Mouse (Mus musculus) layer of hippocampus, postnatal 14 days (tissue): Measurements from ENCODE around the gene Twnk. TPM values are rescaled to one million over a fixed set of nuclear protein-coding genes. Genes with fewer than 3 reads are reported as not detected.

Experiments used
- DNase-seq, 2 experiments: peaks; one replicate each; pipeline ENCODE4 v3.0.0; 2021 to 2022; ENCODE audit warnings: low spot score in 2 of 2, mixed read lengths in 1 of 2
- long read RNA-seq, 2 experiments: library from polyadenylated mRNA; stranded (forward); transcript quantifications; one replicate each; pipeline ENCODE4 v2.0.0; 2021
- total RNA-seq, 2 experiments: library from RNA; stranded (reverse); gene quantifications; 2 replicates each; pipeline ENCODE4 v1.2.3; 2021

Twnk gene
- 10 to 100 TPM; 14.7 to 15.2 TPM for total RNA-seq
- long read RNA-seq, experiment 1, transcript Twnk-201 (5 exons, 3,488 nt), result major isoform, 5 of 14 reads
- long read RNA-seq, experiment 1, partial matches to known transcripts, result 9 of 14 reads
- long read RNA-seq, experiment 1, other reads (novel, unspliced or antisense), result 0 of 14 reads
- long read RNA-seq, experiment 2, transcript Twnk-201 (5 exons, 3,488 nt), result major isoform, 8 of 34 reads
- long read RNA-seq, experiment 2, partial matches to known transcripts, result 2 of 34 reads
- long read RNA-seq, experiment 2, other reads (novel, unspliced or antisense), result 21 of 34 reads

DNA sequence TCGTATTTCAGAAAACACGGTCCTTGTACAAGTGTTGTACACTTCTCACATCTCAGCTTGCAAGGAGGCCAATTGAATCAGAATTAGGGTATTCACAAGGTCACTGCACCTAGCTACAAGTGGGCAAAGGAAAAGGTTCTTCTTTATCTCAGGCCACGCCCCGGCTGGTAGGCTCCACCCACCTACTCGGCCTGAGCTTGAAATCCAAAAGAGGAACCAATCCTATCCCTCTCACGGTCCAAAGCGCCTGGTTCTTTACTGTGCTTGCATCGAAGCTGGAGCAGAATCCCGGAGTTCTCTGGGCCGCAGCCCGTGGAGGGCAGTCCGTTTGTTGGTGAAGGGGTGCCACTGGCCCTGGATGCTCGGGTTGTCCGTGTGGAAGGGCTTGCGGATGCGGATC, at the start of gene Twnk:
Twnk (plus strand) TSS at position 220 of the 400 bp plus-strand sequence.
- DNase-seq, result no peak

DNA sequence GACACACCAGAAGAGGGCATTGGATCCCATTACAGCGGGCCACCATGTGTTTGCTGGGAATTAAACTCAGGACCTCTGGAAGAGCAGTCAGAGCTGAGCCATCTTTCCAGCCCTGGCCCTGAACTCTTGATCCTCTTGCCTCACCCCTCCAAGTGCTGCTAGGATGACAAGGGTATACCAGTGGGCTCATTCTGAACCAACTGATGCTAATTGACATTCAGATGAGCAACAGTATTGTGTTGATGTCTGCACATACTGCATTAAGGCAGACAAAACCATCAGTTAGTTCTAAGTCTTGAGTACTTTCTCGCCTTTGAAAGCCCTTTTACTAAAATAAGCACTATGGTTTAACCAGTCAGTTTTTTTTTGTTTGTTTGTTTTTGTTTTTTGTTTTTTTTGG, 45.8 kb upstream of the Twnk start:
- no peak for DNase-seq

DNA sequence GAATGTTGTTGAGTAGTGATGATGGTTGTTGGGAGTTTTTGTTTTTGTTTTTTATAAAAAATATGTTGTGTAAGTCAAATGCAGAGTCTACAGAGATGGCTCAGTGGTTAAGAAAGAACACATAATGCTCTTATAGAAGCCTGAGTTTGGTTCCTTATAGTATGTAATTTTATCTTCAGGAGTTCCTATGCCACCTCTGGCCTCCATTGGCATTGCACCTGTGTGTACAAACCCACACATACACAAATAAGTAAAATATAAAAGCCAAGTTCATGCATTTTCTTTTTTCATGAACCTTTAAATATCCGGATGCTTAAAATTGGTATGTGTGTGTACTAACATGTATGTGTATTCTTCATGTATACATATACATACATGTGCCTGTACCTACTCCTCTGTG, 39.5 kb upstream of the Twnk start:
- DNase-seq, result no peak

DNA sequence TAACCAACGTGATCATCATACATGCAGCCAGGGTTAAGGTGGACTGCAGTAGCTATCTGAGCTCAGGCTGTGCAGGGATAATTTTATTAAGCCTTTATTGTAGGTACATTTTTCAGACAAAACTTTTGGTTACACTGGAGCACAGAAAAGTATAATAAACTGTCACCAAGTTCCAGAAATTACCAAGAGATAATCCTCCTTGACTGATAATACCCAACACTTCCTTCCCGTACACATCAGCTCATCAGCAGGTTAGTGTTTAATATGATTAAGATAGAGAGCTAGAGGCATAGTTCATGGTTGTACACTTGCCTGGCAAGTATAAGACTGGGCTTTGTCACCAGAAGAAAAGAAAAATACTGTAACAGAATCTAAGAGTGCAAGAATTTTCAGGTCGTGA, 37.1 kb upstream of the Twnk start:
- no peak for DNase-seq

DNA sequence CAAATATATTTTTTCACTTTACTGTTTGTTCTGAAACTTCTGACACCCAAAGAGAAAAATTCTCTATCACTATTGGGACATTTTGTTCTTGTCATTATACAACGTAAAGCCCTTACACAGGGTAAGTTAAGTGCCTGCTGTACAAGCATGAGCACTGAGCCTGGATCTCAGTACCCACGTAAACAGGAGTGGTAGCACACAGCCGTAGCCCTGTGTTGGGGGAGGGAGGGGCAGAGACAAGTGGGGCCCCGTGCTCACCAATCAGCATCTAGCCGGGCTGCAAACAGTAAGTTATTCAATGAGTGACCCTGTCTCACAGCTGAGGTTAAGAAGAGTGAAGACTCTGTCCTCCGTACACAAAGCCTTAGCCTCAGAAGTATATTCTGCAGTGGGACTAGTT, 28.8 kb upstream of the Twnk start:
- DNase-seq, result no peak

DNA sequence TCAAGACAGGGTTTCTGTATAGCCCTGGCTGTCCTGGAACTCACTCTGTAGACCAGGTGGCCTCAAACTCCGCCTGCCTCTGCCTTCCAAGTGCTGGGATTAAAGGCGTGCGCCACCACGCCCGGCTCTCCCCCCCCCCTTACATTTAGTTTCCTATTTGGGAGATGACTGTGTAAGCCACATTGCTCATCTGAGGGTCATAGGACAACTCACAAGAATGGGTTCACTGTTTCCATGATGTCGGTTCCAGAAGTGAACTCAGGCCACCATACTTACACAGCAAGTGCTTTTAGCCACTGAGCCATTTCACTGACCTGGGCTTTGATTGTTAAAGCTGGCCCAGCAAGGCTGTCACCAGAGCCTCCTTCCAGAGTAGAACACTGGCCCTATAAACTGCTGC, 28.3 kb upstream of the Twnk start:
- DNase-seq, result no peak

DNA sequence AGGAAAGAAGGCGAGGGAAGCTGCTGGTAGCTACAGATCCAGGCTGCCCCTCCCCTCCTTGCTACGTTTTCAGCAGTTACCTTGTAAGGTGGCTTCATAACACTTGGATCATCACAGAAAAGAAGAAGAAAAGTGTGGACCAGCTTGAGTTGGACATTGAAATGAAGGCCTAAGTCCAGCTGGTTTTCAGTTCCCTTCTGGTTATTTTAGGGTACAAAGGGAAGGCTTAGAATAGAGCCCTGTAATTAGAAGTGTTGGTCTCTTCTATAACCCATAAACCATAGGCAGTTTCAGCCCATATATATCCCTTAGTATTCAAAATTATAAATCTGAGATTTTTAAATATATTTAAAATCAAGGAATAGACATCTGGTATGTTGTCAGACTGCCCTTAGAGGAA, 24.7 kb upstream of the Twnk start:
- no peak for DNase-seq

DNA sequence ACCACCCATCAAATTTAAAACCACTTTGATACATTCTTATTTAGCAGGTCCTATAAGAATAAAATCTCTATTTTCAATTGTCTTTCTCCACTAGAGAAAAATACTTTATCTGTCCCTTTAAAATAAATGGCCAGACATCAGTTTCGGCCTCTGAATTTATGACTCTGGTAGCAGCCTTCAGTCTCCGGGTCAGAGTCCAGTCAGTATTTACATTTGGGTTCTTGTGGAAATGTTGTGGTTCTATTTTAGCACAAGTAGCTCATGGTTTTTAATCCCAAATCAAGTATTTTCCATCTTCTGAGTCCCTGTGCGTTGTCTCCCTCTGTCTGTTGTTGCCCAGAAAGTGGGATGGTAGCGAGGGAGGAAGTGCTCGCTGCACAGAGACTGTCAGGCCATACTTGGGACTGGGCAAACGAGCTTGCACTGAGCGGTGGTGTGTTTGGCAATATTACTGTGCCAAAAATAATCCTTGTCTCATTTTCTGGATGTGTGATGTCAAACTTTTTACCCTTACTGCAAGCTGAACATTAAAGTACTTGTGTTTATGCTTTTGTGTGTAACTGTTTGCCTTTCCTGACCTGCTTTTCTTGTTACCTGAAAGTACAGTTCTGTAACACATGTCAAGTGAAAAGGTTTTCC, 22.9 kb upstream of the Twnk start:
- no peak for DNase-seq

DNA sequence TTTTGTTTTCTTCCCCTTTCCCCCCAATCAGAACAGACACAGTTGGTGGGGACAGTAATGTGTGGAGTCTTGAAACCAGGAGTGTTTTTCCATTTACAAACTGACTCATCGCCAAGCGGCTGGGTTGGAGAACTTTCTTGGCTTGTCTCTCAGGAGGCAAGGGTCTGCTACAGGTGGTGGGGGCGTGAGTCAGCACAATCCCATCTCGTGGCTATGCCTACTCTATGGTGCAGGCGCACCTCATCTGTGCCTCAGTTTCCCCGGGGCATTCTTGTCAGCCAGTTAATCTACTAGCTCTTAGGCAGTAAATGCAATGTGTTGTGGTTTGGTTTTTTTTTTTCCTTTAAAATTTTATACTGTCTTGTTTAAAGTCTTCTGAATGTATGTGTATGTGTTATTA, 22.1 kb upstream of the Twnk start:
- DNase-seq, result no peak

DNA sequence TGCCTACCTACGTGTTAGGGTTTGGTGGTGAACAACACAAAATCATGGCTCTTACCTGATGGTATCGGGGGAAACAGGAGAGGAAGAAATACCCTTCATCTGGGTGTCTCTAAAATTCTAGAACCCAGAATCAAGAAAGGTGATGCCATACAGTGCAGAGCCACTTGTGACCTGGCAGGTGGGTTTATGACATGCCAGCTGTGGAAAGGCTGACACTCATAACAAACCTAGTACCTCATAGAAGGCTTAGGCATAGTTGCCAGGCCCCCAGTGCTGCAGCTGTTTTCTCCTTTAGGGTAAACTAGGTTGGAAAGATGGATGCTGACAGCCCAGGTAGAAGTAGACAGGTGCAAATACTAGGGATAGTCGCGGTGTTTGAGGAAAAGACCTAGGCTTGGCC, 21.0 kb upstream of the Twnk start:
- no peak for DNase-seq

DNA sequence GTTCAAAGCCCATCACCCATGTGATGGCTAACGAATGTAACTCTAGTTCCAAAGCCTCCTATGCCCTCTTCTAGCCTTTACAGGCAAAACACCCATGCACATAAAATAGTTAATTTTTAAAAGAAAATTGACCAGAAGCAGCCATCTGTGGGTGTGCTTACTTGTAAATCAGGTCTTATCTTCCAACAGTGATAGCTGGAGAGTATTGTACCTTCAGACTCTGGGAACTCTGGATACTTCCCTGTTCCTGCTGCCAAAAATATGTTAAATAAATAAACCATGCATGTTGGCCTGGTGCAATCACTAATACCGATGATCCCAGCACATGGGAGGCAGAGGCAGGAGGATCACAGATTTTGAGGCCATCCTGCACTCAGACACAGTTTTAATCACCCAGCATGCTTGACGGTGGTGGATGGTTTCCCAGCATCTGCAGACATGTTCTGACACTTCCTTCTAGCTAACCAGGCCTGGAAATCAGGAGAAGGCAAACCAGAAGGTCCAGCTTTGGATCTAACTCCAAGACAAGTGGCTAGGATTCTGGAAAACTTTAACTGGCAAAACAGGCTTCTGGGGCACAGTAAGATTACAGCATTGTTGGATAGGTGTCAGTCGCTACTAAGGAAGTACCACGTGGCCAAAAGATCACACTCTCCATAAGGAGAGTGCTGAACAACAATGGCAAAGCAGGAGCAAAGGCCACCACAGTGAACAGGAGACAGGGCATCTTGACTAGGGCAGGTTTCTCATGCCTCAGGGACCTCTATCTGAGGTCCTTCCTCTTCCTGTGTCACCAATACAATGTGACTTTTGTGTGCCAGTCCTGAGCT, 20.1 kb upstream of the Twnk start:
- DNase-seq, result no peak

DNA sequence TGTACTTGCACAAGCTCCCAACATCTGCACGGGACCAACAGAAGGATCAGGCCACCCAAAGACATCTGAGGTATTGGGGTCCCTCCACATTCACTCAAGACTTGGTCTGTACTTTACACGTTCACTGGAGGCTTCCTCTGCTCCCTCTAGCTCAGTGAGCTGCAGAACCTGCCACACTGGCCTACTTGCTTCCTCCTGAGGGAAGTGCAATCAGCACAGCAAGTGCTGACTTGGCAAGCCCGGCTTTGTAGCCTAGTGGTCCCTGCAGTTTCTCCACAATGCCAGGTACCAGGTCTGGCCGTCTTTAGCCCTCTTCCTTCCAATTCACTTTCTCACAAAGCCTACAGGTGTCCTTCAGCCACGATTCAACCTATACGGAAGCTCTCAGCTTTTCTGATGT, 18.5 kb upstream of the Twnk start:
- no peak for DNase-seq

DNA sequence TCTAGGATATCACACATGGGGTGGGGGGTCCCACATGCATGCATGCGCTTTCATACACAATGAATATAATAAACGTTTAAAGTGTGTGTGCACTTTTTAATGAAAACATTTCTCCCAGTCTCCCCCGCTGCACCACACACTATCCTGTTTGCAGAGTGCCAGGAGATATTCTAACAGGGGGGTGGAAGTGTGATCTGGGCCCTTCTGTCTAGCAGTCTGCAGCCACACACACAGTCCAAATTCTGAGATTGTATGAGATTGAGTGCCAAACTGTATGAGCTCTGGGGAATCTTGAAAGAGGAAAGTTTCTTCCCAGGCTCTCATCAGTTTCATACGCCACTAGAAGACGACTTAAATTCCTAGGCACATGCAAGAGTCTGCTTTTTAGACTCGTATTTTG, 17.6 kb upstream of the Twnk start:
- peak in 1 of 2 experiments; percentile 70 for DNase-seq

DNA sequence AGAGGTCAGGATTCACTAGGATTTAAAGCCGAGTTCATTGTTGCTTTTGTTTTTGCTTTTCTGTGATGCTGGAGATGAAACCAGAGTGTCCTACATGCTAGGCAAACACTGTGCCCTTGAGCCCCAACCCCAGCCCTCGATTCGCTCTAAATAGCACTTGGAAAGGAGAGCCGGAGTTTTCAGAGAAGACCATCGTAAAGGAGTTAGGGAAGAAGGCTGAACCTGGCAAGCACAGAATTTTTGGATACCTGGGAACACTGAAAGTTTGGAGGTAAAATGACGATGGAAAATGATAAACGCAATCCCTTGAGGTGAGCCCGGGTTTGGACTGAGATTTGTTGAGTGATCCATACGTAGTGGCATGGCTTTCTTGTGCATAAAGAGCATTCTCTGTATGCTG, 17.1 kb upstream of the Twnk start:
- DNase-seq, result no peak

DNA sequence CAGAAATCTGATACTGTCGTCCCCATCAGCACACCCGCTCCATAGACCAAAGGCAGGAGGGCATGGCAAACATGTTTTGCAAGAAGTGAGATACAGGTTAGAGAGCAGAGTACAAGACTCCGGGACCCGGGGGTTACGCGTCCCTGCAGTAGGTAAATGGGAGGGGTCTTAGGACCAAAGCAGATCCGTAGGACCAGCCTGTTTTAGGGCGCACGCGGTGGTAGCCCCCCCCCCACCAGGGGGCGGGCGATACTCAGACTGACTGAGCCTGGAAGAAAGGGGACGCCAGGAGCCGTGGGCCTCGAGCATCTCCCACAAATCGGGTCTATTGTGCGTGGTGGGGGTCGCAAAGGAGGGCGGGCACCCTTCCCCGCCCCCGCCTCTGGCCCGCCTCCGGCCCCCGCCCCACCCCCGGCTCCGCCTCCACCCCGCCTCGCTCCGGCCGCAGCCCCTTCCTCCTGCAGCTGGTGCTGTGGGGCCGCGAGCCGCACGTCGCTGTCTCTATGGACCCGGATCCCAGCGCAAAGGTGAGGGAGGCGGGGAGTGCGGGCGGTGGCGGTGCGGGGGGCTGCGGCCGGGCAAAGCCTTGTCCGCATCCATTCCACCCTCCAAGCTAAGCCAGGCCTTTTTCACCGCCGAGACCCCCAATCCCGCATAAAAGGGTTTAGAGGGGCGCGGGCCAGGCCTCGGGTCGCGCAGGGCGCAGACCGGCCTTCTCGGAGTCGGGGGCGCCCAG, 16.5 kb upstream of the Twnk start, which contains the start of gene Sema4g:
Sema4g (plus strand) TSS at position 271 of the 736 bp plus-strand sequence.
- peak in 1 of 2 experiments; percentile 42 for DNase-seq

DNA sequence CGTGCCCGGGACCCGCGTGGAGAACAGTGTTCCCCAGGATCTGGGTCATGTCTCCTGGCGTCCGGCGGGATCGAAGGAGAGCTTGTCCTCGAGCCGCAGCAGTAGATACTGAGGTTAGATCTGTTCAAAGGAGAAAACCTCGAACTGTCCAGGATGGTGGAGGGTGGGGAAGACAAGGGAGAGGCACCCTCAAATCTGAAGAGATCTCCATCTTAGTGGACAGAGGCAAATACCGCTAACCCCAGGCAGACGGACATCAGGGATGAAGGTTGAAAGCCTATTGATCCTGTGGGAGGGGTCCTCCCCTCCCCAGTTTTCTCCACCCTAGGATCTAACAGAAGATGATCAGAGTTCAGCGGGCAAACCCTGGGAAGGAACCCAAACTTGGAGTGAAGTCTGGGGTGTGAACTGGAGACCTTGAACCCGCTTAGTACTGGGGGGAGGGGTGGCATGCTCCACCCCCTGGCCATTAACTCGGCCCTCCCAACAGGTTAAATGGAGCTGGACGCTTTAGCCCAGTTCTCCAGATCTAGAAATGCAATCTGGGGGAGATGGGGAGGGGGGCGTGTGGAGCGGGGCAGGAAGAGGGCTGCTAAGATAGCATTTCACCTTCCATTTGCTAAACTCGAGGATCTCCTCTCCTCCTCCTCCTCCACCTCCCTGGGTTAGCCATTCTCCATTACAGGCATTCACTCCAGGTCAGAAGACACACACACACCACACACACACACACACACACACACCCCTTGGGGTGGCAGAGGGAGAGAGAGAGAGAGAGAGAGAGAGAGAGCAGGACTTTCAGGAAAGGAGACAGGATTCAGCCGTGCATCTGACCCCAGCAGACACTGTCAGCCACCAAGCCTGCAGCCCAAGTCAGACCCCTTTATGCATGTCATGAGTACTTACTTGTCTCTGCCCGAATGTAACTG, 15.6 kb upstream of the Twnk start:
- DNase-seq, result no peak

DNA sequence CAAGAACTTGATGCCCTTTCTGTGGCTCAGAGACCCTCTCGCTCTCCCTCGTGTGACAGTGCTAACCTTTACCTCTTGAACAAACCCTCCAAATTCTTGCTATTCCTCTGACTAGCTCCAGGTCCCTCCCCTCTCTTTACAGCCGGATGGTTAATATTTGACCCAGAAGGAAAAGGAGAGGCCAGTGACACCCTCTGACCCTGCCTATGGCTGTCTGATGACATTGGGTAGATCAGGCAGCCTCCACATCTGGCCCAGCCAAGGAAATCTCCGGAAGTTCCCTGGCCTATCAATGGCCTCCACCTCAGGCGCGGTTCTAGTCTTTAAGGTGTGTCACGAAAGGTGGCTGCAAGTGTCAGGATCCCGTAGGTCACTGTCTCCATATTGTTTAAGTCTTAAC, 14.4 kb upstream of the Twnk start:
- no peak for DNase-seq

DNA sequence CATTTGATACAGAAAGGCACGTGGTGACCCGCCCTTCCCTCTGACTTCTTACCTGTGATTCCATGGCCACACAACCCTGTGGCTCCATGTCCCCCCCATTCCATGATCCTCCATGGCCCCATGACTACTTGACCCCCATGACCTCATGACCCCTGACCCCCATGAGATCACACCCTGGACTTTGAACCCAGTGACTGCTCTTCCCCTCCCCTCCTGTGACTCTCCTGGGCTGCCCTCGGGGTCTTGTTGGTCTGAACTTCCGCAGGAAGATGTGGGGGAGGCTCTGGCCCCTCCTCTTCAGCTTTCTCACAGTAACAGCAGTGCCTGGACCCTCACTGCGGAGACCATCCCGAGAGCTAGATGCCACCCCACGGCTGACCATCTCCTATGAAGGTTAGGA, 13.2 kb upstream of the Twnk start:
- no peak for DNase-seq

DNA sequence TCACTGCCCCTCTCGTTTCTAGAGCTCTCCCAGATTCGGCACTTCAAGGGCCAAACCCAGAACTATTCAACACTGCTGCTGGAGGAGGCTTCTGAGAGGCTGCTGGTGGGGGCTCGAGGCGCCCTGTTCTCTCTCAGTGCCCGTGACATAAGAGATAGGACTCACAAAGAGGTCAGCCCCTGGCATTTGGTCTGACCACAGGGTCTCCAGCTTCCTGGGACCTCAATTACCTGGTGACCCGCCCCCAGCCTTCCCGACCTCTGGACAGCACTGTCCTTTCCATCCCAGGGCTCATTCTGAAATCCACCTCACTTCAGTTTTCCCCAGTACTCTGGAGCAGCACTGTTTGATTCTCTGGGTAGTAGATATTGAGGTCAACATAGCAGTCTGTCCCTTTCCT, 12.8 kb upstream of the Twnk start:
- no peak for DNase-seq

DNA sequence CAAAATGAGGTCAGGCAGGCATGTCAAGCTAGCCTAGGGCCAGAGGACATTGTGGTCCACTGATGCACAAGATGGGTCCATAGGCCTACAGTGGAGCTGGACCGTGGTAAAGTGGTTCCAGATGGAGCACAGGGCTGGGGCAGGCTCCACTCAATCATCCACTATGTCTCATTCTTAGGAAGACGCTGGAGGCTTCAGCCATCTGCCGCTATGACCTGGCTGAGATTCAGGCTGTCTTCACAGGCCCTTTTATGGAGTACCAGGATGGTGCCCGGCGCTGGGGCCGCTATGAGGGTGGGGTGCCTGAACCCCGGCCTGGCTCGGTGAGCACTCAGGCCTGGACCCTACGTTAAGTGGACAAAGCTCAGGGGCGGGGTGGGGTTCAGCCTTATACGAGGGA, 7.7 kb upstream of the Twnk start:
- DNase-seq, result no peak
